Mouse (Mus musculus): Measurements from ENCODE around the gene Sult6b1. TPM values are rescaled to one million over a fixed set of nuclear protein-coding genes. Genes with fewer than 3 reads are reported as not detected.

Gene Sult6b1
- polyA plus RNA-seq, 1 experiment from 2014 or later = not detected

DNA sequence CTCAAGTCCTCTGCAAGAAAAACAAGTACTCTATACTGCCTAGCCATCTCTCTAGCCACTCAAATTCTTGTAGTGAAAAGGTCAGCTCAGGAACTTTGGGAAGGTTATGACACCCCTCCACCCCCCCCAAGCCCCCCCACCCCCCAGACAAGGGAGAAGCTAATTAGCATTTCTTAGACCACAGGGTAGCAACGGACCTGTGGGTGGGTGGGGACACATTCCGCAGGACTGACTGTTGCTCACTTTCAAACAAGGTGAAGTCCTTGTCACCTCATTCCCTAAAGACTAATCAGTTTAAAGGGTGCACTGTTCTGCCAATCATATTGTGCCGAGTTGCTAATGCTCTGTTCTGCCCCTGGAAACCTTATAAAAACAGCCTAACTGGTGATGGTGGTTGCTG, 7.1 kb upstream of the Sult6b1 start:
- peaks cover 14% of the 10 kb centered on the region for H3K36me3 ChIP-seq (replicated peaks)
- no peaks in the 10 kb centered on the region for H3K9me3 ChIP-seq
- H3K27ac ChIP-seq = no peak overlapping the region
- no peak overlapping the region for H3K4me3 ChIP-seq
- DNase-seq (ENCODE audit: extremely low spot score, low spot score) = no peak
- WGBS = 76% methylated on average over 3 of the region's 3 CpGs
- H3K4me1 ChIP-seq = peaks cover 28% of the 10 kb centered on the region
- no peaks in the 10 kb centered on the region for H3K27me3 ChIP-seq (ENCODE audit: poor library complexity, severe bottlenecking)

DNA sequence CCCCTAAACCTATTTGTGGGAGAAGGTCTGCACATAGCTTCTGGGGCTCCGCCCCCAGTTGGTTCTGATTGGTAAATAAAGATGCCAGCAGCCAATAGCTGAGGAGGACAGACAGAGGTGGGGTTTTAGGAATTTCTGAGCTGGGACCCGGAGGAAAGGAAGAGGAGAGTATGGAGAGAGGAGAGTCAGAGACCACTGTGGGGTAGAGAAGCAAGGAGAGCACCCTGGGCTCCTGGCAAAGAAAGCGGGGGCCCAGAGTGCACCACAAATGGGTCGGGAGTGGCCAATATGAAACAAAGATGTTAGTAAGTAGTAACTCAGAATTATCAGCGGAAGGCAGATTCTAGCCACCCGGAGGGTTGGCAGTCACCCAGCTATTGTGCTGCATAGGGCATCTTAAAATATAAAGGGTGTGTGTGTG, 6.1 kb upstream of the Sult6b1 start:
- Histone ChIP-seq H3K27me3 (ENCODE audit: poor library complexity, severe bottlenecking) (no peaks in the 10 kb centered on the region), H3K36me3 (replicated peaks) (peaks cover 4% of the 10 kb centered on the region; the same call in 1 of the 2 replicates), H3K4me1 (peaks cover 28% of the 10 kb centered on the region), H3K4me3 (peak overlapping the region; percentile 48), H3K27ac (peak overlapping the region; percentile 62; the same call in 1 of the 2 replicates), H3K9me3 (no peaks in the 10 kb centered on the region)
- 38% methylated on average over 6 of the region's 6 CpGs for WGBS
- DNase-seq (ENCODE audit: extremely low spot score, low spot score) = peak; percentile 26

DNA sequence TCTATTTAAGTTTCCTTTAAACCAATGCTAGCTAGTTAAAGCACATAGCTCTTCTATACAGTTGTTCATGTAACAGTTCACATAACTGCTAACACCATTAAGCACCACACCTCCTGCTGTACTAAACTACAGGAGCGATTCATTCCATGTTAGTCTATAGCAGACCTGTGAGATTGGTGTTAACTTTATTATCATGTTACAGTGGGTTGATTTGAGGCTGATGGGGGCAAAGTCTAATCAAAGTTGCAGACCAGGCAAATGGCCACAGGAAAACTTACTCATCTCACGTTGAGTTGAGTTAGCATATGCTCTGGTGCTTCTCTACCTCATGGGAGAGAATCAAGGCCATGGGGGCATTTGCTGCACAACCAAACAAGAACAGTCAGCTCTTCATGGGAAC, 2.6 kb upstream of the Sult6b1 start:
- no peak for DNase-seq (ENCODE audit: extremely low spot score, low spot score)
- Histone ChIP-seq H3K27ac (no peak overlapping the region), H3K27me3 (ENCODE audit: poor library complexity, severe bottlenecking) (no peaks in the 10 kb centered on the region), H3K36me3 (replicated peaks) (no peaks in the 10 kb centered on the region), H3K4me1 (peaks cover 10% of the 10 kb centered on the region), H3K9me3 (no peaks in the 10 kb centered on the region), H3K4me3 (no peak overlapping the region)
- 84% methylated on average over 2 of the region's 2 CpGs for WGBS

DNA sequence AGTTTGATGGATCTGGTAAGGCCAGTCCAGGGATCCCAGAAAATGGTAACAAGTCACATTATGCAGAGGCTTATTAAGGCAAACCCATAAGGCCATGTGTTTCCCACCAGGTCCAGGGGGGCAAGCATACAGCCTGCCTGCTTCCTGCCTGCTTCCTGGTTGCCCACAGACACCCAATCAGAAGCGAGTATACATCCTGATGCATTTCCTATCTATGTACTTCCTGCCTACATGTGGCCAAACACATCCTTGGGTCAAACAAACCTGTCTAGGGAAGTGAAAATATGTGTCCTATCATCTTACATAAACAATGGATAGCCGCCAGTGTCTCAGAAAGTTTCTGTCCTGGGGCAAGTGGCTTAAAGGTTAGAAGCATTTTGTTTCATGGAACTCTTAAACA, 3.6 kb downstream of the Sult6b1 start:
- Histone ChIP-seq H3K4me3 (no peak overlapping the region), H3K27ac (no peak overlapping the region), H3K27me3 (ENCODE audit: poor library complexity, severe bottlenecking) (no peaks in the 10 kb centered on the region), H3K36me3 (replicated peaks) (no peaks in the 10 kb centered on the region), H3K4me1 (no peaks in the 10 kb centered on the region), H3K9me3 (no peaks in the 10 kb centered on the region)
- 85% methylated on average over 2 of the region's 2 CpGs for WGBS
- DNase-seq (ENCODE audit: extremely low spot score, low spot score) = no peak

DNA sequence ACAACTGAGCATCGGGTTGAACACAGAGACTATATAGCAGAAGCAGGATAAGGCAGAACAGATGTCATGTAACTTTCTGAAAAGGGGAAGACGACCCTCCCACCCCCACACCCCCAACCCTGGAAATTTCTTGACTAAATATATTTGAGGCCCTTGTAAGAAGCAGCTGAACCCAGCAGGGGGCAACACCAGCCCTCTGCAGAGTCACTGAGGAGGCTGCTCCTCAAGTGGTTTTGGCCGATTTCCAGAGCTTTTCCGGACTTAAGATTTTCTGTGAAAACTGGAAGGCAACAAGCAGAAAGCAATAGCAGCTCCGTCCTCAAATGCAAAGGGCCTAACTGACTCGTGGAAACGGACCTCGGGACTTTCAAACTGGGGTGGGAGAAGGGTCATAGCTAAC, 11.4 kb downstream of the Sult6b1 start:
- Histone ChIP-seq H3K4me1 (no peaks in the 10 kb centered on the region), H3K27me3 (ENCODE audit: poor library complexity, severe bottlenecking) (no peaks in the 10 kb centered on the region), H3K27ac (no peak overlapping the region), H3K9me3 (no peaks in the 10 kb centered on the region), H3K36me3 (replicated peaks) (no peaks in the 10 kb centered on the region), H3K4me3 (no peak overlapping the region)
- WGBS = 63% methylated on average over 8 of the region's 8 CpGs
- DNase-seq (ENCODE audit: extremely low spot score, low spot score) = no peak

DNA sequence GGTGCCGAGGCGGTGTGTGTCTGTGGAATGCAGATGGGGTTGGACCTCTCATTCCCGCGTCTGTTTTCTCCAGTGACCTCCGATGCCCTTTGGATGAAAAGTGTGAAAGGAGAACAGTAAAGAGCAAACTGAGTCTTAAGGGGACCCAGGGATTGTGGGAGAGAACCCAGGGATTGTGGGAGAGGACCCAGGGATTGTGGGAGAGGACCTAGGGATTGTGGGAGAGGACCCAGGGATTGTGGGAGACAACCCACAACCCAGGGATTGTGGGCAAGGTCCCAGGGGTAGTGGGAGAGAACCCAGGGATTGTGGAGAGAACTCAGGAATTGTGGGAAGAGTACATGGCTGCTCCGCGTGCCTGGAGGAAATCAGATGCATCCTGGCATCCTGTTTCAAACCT, 11.8 kb downstream of the Sult6b1 start:
- H3K27ac ChIP-seq = no peak overlapping the region
- H3K9me3 ChIP-seq = no peaks in the 10 kb centered on the region
- no peaks in the 10 kb centered on the region for H3K4me1 ChIP-seq
- no peaks in the 10 kb centered on the region for H3K27me3 ChIP-seq (ENCODE audit: poor library complexity, severe bottlenecking)
- H3K4me3 ChIP-seq = no peak overlapping the region
- no peak for DNase-seq (ENCODE audit: extremely low spot score, low spot score)
- WGBS = 87% methylated on average over 7 of the region's 7 CpGs
- H3K36me3 ChIP-seq (replicated peaks) = no peaks in the 10 kb centered on the region

DNA sequence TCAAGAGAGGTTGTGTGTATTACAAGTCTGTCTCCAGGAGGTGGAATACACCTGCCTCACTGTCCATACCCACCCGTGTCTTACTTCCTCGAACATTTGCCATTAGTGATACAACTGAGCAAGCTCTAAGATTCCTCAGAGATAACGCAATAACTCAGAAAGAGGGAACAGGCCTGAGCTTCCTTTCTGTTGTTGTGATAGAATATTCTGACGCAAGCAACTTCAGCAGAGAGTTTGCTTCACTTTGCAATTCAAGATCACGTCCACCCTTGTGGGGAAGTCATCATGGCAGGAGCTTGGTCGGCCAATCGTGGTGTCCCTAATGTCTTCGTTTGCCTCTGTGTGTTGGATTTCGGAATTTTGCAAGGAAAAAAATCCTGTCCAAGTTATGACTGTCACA, 15.8 kb downstream of the Sult6b1 start:
- H3K27me3 ChIP-seq (ENCODE audit: poor library complexity, severe bottlenecking) = no peaks in the 10 kb centered on the region
- DNase-seq (ENCODE audit: extremely low spot score, low spot score) = no peak
- H3K4me3 ChIP-seq = no peak overlapping the region
- no peaks in the 10 kb centered on the region for H3K36me3 ChIP-seq (replicated peaks)
- H3K9me3 ChIP-seq = no peaks in the 10 kb centered on the region
- no peak overlapping the region for H3K27ac ChIP-seq
- H3K4me1 ChIP-seq = no peaks in the 10 kb centered on the region
- 88% methylated on average over 9 of the region's 9 CpGs for WGBS

DNA sequence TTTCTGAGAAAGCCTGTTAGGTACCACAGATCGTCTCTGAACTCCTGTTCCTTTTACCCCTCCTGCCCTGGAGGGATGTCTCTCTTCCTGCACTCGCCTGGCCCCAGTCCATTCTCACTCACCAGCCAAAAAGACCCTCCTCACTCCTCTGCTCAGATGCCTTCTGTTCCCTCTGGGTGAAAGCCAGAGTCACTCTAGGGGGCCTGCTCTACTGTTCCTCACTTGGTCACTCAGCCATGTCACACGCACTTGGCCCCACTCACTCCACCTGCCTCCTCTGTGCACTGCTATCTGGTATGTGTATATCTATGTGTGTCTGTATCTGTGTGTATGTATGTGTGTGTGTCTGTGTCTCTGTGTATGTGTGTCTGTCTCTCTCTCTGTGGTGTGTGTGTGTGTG, 17.6 kb downstream of the Sult6b1 start:
- WGBS = 62% methylated on average over 3 of the region's 3 CpGs
- Histone ChIP-seq H3K4me3 (no peak overlapping the region), H3K36me3 (replicated peaks) (no peaks in the 10 kb centered on the region), H3K27ac (no peak overlapping the region), H3K27me3 (ENCODE audit: poor library complexity, severe bottlenecking) (no peaks in the 10 kb centered on the region), H3K4me1 (no peaks in the 10 kb centered on the region), H3K9me3 (no peaks in the 10 kb centered on the region)
- no peak for DNase-seq (ENCODE audit: extremely low spot score, low spot score)

DNA sequence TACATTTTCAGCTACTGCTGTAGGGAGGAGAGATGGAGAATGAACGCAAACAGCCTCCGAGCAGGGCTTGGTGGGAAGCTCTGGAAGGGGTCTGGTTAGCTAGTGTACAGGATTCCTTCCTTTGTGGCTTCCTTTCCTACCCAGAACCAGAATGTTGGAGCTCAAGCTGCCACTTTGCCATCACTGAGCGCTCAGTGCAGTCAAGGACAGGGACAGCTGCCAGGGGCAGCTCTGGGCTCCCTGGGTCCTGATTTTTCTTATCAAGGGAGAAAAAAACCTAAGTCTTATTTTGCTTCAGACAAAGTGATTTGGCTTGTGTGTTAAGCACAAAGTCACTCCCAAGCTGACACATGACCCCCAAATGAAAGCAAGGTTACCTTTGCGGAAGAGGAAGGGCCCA, 18.2 kb downstream of the Sult6b1 start:
- H3K27ac ChIP-seq = no peak overlapping the region
- WGBS = 93% methylated on average over 4 of the region's 4 CpGs
- DNase-seq (ENCODE audit: extremely low spot score, low spot score) = no peak
- H3K36me3 ChIP-seq (replicated peaks) = no peaks in the 10 kb centered on the region
- no peaks in the 10 kb centered on the region for H3K4me1 ChIP-seq
- no peaks in the 10 kb centered on the region for H3K27me3 ChIP-seq (ENCODE audit: poor library complexity, severe bottlenecking)
- H3K9me3 ChIP-seq = no peaks in the 10 kb centered on the region
- no peak overlapping the region for H3K4me3 ChIP-seq

DNA sequence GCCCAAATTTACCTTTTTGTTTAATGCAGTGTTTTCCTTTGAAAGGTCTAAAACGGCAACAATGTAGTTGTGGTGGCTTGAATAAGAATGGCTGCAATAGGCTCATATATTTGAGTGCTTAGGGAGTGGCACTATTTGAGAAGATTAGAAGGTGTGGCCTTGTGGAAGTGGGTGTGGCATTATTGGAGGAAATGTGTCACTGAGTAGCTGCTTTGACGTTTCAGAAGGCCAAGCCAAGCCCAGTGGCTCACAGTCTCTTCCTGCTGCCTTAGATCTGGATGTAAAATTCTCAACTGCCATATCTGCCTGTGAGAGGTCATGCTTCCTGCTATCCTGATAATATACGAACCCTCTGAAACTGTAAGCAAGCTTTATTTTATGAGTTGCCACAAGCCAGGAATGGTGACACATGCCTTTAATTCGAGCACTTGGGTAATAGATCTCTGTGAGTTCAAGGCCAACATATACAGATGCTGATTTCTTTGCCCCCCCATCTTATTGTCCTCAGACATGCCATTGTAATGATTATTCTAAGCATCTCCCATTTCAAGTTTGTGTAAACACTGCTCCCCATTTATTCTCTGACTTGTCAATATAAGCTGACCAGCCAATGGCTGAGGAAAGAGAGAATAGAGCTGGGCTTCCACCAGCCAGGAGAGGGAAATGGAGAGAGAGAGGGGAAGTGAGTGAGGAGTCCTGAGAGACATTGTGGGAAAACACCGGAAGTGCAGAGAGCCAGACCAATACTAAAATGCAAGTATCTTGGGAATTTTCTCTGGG, 21.3 kb downstream of the Sult6b1 start:
- WGBS = 86% methylated on average over 5 of the region's 5 CpGs
- Histone ChIP-seq H3K4me3 (no peak overlapping the region), H3K9me3 (no peaks in the 10 kb centered on the region), H3K4me1 (peaks cover 20% of the 10 kb centered on the region), H3K36me3 (replicated peaks) (no peaks in the 10 kb centered on the region), H3K27ac (no peak overlapping the region), H3K27me3 (ENCODE audit: poor library complexity, severe bottlenecking) (no peaks in the 10 kb centered on the region)
- DNase-seq (ENCODE audit: extremely low spot score, low spot score) = no peak

DNA sequence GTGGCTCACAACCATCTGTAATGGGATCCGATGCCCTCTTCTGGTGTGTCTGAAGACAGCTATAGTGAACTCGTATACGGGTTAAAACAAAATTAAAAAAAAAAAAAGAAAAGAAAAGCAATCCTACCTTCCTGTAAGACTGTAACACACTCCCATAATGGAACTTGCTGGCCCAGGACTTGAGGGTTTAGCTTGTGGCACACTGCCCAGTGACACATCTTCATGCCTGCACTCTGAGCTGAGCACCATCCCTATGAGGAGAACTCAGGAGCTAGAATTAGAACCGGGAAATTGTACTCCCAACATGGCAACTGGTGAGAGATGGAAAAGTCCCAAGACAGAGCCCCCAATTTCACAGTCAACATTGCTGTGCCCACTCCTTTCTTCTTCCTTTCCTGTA, 23.5 kb downstream of the Sult6b1 start:
- H3K4me3 ChIP-seq = no peak overlapping the region
- no peaks in the 10 kb centered on the region for H3K27me3 ChIP-seq (ENCODE audit: poor library complexity, severe bottlenecking)
- H3K4me1 ChIP-seq = peaks cover 20% of the 10 kb centered on the region
- no peaks in the 10 kb centered on the region for H3K9me3 ChIP-seq
- no peak overlapping the region for H3K27ac ChIP-seq
- no peak for DNase-seq (ENCODE audit: extremely low spot score, low spot score)
- no peaks in the 10 kb centered on the region for H3K36me3 ChIP-seq (replicated peaks)
- WGBS = 93% methylated on average over 4 of the region's 4 CpGs

DNA sequence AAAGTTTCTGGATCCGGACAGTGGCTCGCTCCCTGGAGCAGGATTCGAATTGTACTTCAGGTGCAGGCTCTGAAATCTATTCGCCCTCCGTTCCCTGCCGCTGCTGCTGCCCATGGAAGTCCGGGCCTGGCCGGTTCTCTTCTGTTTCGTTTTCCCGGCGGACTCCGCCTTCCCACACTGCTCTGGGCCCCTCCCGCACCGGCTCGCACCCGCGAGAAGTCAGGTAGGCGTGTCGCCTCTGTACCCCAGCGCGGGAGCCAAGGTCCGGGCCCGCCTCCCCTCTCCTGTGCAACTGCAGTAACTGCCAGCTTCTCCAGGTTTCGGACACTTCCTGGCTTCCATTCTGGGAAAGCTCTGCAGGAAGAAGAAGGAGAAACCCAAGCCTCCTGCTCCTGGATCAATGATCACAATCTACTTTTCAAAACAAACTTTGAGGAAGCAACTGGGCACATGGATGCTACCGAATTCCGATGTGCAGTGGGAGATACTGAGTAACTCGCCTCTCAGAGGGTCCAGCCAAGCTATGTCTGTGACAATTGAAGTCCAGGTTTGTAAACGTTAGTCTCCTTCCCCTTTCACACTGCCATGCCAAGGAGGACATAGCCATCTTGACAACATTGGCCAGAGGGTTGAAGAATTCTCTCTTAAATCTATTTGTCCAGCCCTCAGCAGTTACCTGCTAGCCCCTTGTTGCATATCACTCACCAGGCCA, 24.2 kb downstream of the Sult6b1 start, which contains the start of gene Eif2ak2:
TSS of gene Eif2ak2 (minus strand) at position 173 of the 712 bp plus-strand sequence.
- DNase-seq (ENCODE audit: extremely low spot score, low spot score) = peak; percentile 76
- Histone ChIP-seq H3K27ac (peak within 1 kb of the TSS; percentile 84), H3K9me3 (no peaks in the 10 kb centered on the region), H3K4me1 (peaks cover 20% of the 10 kb centered on the region), H3K36me3 (replicated peaks) (peaks cover 6% of the 10 kb centered on the region; the same call in 1 of the 2 replicates), H3K4me3 (peak within 1 kb of the TSS; percentile 65), H3K27me3 (ENCODE audit: poor library complexity, severe bottlenecking) (no peaks in the 10 kb centered on the region)
- 3% methylated on average over 28 of the region's 28 CpGs for WGBS

DNA sequence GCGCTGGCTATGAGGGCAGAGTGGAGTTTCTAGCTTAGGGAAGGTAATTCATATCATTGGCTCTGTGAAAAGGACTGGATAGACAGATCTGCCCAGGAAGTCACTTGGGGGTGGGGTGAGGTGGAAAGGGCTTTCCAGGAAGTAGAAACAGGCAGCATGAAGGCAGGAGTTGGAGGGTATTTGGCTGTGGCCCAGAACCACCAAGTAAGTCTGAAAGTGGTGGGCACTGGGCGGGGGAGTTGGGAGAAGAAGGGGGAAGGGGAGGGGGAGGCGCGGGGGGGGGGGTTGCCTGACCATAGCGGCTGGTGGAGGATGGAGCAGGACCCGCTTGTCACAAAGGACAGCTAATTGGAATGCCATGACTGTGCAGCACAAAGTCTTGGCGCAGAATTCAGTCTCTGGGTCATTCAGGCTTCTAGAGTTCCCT, 24.9 kb downstream of the Sult6b1 start:
- Histone ChIP-seq H3K36me3 (replicated peaks) (peaks cover 12% of the 10 kb centered on the region; the same call in 1 of the 2 replicates), H3K4me1 (peaks cover 20% of the 10 kb centered on the region), H3K27ac (peak overlapping the region; percentile 84), H3K27me3 (ENCODE audit: poor library complexity, severe bottlenecking) (no peaks in the 10 kb centered on the region), H3K4me3 (peak overlapping the region; percentile 65), H3K9me3 (no peaks in the 10 kb centered on the region)
- WGBS = 15% methylated on average over 4 of the region's 7 CpGs
- DNase-seq (ENCODE audit: extremely low spot score, low spot score) = peak; percentile 32

Measured in forebrain, embryonic 10.5 days (tissue).